Mouse (Mus musculus): ENCODE data around the gene Limch1.

- TF ChIP-seq CTCF (IDR thresholded peaks at IDR 0.05; ENCODE audit: borderline replicate concordance, insufficient read depth, low read length) (no peak), POLR2A (IDR thresholded peaks at IDR 0.05; ENCODE audit: low read depth, low read length) (no peak)
These were observed 5.0 kb downstream of the Limch1 start for GRCm38 (mm10) chr5:66750641-66751040.
